Mouse (Mus musculus) heart, embryonic 12.5 days (tissue): ENCODE data around the gene Rnf157. TPM values are rescaled to one million over a fixed set of nuclear protein-coding genes. Genes with fewer than 3 reads are reported as not detected.
A peak's percentile ranks its signal among the peaks of the same experiment; 100 is the strongest.

Experiments
- ATAC-seq: fragments of 200-750 bp; cut with Nextera tagmentation; 2 replicates; pipeline ENCODE4 v1.8.0; 2017; ENCODE audit warnings: moderate TSS enrichment, moderate library complexity; ENCODE audit not compliant: insufficient number of reproducible peaks, low FRiP score
- H3K27ac ChIP-seq: fragments of 300-500 bp; sonication (generic); 2 replicates; pipeline ENCODE4 v1.5.1; 2016; ENCODE audit warnings: mild to moderate bottlenecking, moderate library complexity; ENCODE audit not compliant: poor library complexity, severe bottlenecking
- H3K27me3 ChIP-seq: fragments of 300-500 bp; sonication (generic); replicated peaks from 2 replicates; pipeline ENCODE4 v1.6.1; 2016; ENCODE audit warnings: mild to moderate bottlenecking, moderate library complexity
- H3K36me3 ChIP-seq: fragments of 300-500 bp; sonication (generic); 2 replicates; pipeline ENCODE4 v1.6.1; 2016; ENCODE audit warnings: mild to moderate bottlenecking, moderate library complexity
- H3K4me1 ChIP-seq: fragments of 300-500 bp; sonication (generic); replicated peaks from 2 replicates; pipeline ENCODE4 v1.6.1; 2016; ENCODE audit warnings: mild to moderate bottlenecking
- H3K4me2 ChIP-seq: fragments of 300-500 bp; sonication (generic); 2 replicates; pipeline ENCODE4 v1.6.1; 2016; ENCODE audit warnings: mild to moderate bottlenecking, moderate library complexity
- H3K4me3 ChIP-seq: fragments of 300-500 bp; sonication (generic); 2 replicates; pipeline ENCODE4 v1.5.1; 2016; ENCODE audit warnings: mild to moderate bottlenecking
- H3K9ac ChIP-seq: fragments of 300-500 bp; sonication (generic); 2 replicates; pipeline ENCODE4 v1.6.1; 2016; ENCODE audit warnings: mild to moderate bottlenecking, moderate library complexity
- H3K9me3 ChIP-seq: fragments of 300-500 bp; sonication (generic); replicated peaks from 2 replicates; pipeline ENCODE4 v1.6.1; 2016; ENCODE audit warnings: mild to moderate bottlenecking, moderate library complexity
- WGBS: fragments of 180-500 bp; shearing (Covaris S2); methylation state at CpG from one replicate; pipeline ENCODE4 v1.1.7; 2016; 5-methylcytosine and 5-hydroxymethylcytosine counted together
- polyA plus RNA-seq: library from polyadenylated mRNA; unstranded; fragments of >200 nt; fragmentation: Nextera tagmentation; extraction: Ambion mirVana; gene quantifications from 2 replicates; pipeline ENCODE4 v1.2.1, GENCODE M21; 2016

The Rnf157 gene
- polyA plus RNA-seq, 1 experiment from 2014 or later: 11.0 TPM

DNA sequence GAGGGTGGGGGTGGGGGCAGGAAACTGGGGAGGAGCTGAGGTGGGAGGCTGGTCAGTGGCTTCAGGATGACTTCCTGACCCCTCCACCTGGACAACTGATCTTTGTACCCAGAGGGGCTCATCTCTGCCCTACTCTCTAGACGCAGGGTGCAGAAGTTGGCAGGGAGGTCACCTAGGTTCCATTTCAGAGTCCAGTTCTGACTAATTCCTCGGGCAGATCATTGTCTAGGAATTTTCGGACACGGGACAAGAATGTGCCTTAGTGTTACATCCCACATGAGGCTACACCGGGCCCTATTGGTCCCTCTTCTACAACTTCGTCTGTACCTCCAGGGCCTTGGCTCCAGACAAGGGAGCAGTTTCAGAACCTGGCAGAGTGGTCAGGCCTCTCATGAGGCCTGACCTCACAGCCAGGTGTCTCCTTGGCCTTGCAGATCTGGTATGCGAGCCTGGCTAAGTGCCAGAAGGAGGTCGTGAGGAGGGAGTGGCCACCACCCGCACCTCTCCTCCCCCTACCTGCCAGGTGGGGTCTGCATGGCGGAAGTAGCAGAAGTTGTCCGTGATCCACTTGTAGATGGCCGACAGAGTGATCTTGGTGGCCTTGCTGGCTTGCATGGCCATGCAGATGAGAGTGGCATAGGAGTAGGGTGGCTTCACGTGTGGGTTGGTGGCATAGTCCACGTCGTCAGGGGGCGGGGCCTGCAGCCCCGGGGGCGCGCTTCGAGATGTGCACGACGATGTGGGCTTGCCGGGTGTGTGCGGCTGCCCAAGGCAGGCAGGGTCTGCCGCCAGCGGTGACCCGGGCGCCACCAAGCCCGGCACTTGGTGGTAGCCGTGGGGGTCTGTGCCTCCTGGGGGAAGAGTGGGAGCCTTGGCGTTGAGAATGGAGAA is 79.1 kb downstream of the Rnf157 start:
- Histone ChIP-seq H3K36me3 (no peaks in the 10 kb centered on the region), H3K9me3 (no peaks in the 10 kb centered on the region), H3K27ac (no peak overlapping the region), H3K27me3 (peaks cover 59% of the 10 kb centered on the region), H3K4me1 (peaks cover 45% of the 10 kb centered on the region), H3K4me2 (peak overlapping the region; percentile 99), H3K9ac (peak overlapping the region; percentile 8; the same call in 1 of the 2 replicates), H3K4me3 (peak overlapping the region; percentile 69)
- no peak for ATAC-seq
- WGBS: 22% methylated on average over 31 of the region's 31 CpGs

DNA sequence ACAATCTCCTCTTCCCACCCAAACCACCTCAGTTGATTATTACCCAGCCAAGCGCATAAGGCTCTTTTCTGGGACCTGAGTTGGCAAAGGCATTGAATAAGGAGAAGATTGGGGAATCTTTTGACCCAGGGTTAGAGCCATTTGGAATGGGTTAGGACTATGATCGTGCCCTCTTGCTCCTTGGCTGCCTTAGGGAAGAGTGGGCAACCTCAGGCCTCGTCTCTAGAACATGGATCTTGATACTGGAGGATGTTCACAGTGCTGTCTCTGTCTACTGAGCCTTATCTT is 79.9 kb downstream of the Rnf157 start:
- H3K4me1 ChIP-seq: peaks cover 45% of the 10 kb centered on the region

DNA sequence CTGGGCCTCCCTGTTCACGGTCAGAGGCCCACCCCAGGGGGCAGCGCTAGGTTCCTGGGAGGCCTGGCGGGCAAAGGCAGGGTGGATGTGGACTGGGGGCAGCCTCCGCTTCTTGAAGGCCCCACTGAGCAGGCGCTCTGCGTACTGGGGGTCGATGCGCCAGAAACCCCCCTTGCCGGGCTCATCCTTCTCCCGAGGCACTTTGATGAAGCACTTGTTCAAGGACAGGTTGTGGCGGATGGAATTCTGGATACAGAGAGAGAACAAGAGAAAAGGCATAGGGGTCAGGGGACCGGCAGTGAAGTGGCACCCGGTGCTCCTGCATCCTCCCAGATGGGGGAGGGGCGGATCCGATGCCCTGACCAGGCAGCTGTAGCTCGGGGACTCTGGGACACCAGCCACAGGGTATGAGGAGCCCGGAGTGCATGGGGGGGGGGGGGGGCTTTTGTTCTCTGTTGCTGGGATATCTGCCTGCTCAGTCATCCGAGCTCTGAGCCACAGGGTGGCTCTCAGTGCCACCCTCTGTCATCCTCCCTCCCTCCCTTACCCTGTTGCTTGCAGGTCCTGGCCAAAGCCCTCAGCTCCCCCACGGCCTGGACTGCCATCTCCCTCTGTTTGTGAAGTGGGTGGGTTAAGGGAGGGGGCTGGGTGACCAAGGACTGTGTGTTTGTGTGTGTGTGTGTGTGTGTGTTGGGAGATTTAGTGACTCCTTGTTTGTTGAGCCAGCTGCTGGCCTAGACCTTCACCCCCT is 80.4 kb downstream of the Rnf157 start:
- Histone ChIP-seq H3K36me3 (no peaks in the 10 kb centered on the region), H3K4me2 (no peak overlapping the region), H3K4me3 (no peak overlapping the region), H3K9ac (no peak overlapping the region), H3K27ac (no peak overlapping the region), H3K27me3 (peaks cover 51% of the 10 kb centered on the region), H3K4me1 (peaks cover 45% of the 10 kb centered on the region), H3K9me3 (no peaks in the 10 kb centered on the region)
- WGBS: 50% methylated on average over 18 of the region's 19 CpGs
- no peak for ATAC-seq

More for the DNA sequence above, 79.9 kb downstream of the Rnf157 start:
- no peak overlapping the region for H3K27ac ChIP-seq
- no peak overlapping the region for H3K9ac ChIP-seq
- peaks cover 57% of the 10 kb centered on the region for H3K27me3 ChIP-seq
- H3K9me3 ChIP-seq: no peaks in the 10 kb centered on the region
- H3K36me3 ChIP-seq: no peaks in the 10 kb centered on the region
- no peak overlapping the region for H3K4me2 ChIP-seq
- ATAC-seq: no peak
- H3K4me3 ChIP-seq: no peak overlapping the region
- 85% methylated on average over 3 of the region's 3 CpGs for WGBS

DNA sequence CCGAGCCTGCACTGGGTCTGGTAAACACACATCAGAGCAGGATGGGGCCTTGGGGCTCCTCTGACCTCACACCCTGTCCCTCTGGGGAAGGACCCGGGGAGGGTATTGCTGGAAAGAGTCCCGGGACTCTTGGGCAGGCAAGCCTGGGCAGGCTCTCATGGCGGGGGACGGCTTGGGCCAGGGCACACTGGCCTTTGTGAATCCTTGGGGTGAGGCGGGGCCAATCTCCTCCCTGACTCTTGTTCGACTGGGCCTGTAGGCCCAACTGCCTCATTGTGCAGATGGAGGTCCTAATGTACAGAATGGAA is 82.7 kb downstream of the Rnf157 start:
- Histone ChIP-seq H3K27me3 (peaks cover 39% of the 10 kb centered on the region), H3K9me3 (no peaks in the 10 kb centered on the region), H3K36me3 (no peaks in the 10 kb centered on the region), H3K4me2 (no peak overlapping the region), H3K9ac (no peak overlapping the region), H3K4me3 (no peak overlapping the region), H3K27ac (no peak overlapping the region), H3K4me1 (peaks cover 32% of the 10 kb centered on the region)
- ATAC-seq: no peak
- 63% methylated on average over 7 of the region's 7 CpGs for WGBS

DNA sequence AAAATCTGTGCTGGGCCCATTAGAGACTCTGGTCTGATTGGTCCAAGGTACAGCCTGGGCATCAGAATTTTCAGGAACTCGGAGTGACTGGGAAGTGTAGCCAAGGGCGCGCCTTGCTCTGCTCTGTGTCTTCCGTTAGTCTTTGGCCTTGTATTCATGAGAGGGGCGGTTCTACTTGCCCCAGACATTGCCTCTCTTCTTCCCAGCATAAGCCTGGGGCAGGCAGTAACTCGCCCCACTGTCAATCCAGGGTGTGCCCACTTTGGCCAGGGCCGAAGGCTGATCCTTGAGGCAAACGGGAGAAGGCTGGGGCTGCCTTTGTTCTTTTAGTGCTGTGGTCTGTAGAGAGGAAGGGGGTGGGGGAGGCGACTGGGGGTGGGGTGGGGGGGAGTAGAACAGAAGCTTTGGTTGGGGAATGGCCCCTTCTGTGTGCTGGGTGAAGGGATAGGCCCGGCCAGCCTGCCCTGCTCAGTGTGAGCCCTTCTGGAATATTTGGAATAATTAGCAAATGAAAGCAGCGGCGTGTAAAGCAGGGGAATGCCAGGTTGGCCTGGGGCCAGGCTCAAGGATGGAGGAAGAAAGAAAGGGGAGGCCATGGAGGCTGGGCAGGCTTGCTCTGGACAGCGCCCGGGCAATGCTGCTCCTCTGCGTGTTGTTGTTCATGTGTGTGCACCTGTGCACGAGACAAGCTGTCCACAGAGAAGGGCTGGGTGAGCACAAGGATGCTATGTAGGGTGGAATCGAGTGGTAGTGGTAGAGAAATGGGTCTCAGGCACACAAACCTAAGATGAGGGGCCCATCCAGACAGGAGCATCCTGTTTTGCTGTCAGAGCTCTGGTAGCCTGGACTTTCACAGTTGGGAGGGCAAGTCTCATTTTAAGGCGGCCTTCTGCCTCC is 83.3 kb downstream of the Rnf157 start:
- WGBS: 55% methylated on average over 18 of the region's 18 CpGs
- peaks cover 33% of the 10 kb centered on the region for H3K27me3 ChIP-seq
- no peak overlapping the region for H3K4me3 ChIP-seq
- H3K36me3 ChIP-seq: no peaks in the 10 kb centered on the region
- ATAC-seq: no peak
- no peak overlapping the region for H3K27ac ChIP-seq
- H3K9me3 ChIP-seq: no peaks in the 10 kb centered on the region
- no peak overlapping the region for H3K9ac ChIP-seq
- 0 out of 2 replicates have a peak overlapping the region, but pooled peaks have one; percentile 5 for H3K4me2 ChIP-seq
- peaks cover 26% of the 10 kb centered on the region for H3K4me1 ChIP-seq

DNA sequence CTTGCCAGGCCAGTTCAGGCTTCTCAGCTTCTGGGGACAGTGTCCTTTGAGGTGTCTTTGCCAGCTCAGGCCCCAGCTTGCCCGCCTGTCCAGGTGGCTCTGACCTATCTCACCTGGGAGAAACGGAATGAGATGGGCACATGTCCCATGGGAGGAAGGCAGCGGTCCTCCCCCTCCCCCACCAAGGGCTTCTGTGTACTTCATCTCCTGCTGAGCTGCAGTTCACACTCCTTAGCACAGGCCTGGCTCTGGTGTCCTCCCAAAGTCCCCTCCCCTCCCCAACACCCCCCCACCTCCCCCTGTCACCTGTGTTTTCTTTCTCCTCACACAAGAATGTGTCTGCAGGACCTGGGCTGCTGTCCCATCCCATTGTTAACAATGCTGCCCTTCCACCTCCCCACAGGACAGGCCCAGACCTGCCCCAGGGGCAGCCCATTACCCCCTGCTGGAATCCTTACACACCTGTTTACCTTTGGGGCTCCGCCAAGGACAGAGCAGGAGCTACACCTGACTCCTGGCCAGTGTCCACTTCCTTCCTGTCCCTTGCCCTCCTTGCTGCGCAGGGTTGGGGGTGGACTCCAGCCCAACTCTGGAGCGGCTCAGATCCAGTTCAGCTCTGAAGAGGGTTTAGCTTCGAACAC is 85.7 kb downstream of the Rnf157 start:
- Histone ChIP-seq H3K4me2 (no peak overlapping the region), H3K9ac (no peak overlapping the region), H3K27me3 (peaks cover 8% of the 10 kb centered on the region), H3K4me3 (no peak overlapping the region), H3K9me3 (no peaks in the 10 kb centered on the region), H3K4me1 (peaks cover 14% of the 10 kb centered on the region), H3K36me3 (no peaks in the 10 kb centered on the region), H3K27ac (no peak overlapping the region)
- no peak; the same call in 1 of the 2 replicates for ATAC-seq
- 69% methylated on average over 7 of the region's 7 CpGs for WGBS

DNA sequence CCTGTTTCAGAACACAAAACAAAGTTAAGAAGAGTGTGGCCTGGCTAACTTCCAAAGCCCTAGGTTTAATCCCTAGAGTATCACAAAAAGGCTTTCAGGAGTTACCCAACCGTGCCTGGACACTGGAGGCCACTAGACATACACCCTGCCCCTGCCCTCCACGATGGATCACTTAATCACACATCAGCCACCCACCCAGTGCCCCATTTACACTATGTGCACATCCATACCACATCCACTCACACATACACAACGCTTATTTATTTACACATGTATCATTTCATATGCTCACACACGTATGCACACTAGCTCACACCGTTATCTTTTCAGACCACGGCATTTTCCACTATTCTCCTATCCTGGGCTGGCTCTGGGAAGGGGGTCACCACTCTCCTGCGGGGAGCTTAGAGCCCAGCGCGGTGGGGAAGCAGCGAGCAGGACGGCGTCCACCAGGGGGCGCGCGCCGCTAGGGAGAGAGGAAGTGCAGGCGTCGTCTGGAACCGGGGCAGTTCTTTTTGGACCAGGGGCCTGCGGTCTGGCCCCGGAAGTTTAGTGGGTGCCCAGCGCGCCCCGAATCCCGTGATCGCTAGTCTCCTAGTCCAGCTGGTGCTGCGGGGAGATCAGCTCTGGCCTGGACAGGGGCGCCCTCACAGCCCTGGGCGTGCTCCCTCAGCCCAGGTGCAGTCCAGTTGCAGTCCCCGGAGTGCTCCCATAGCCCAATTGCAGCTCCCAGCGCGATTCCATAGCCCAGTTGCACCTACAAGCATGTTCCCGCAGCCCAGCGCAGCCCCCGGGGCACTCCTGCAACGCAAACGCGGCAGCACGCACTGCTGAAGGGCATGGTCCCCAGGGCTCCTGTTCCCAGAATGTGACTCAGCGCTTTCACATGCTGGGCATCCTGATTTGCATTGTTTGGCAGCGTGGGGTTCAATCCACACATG is 93.8 kb downstream of the Rnf157 start:
- WGBS: 2% methylated on average over 41 of the region's 41 CpGs
- no peaks in the 10 kb centered on the region for H3K36me3 ChIP-seq
- H3K4me1 ChIP-seq: 0 out of 2 replicates have a peak, but pooled peaks cover 4% of the 10 kb centered on the region
- H3K4me2 ChIP-seq: peak overlapping the region; percentile 97
- H3K9me3 ChIP-seq: no peaks in the 10 kb centered on the region
- peak overlapping the region; percentile 78 for H3K9ac ChIP-seq
- peaks cover 20% of the 10 kb centered on the region; the same call in 1 of the 2 replicates for H3K27me3 ChIP-seq
- H3K27ac ChIP-seq: no peak overlapping the region
- H3K4me3 ChIP-seq: peak overlapping the region; percentile 51
- ATAC-seq: peak; percentile 78

DNA sequence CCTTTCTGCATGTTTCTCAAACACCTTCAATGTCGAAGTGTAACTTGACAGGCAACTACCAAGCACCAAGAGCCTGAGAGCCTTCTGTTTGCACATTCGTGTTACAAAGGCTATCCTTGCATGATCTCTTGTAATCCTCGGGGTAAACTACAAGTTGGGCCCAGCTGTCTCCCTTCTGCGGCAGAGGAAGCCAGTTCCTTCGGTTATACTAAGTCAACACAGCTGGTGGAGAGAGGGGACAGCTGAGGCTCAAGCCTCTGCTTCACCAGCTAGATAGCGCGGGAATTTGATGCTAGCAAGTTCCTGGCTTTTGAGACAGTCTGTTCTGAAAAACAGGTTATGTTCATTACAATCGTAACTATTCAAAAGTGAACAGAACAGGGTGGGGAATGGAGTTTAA is 100.5 kb downstream of the Rnf157 start:
- H3K4me3 ChIP-seq: no peak overlapping the region

DNA sequence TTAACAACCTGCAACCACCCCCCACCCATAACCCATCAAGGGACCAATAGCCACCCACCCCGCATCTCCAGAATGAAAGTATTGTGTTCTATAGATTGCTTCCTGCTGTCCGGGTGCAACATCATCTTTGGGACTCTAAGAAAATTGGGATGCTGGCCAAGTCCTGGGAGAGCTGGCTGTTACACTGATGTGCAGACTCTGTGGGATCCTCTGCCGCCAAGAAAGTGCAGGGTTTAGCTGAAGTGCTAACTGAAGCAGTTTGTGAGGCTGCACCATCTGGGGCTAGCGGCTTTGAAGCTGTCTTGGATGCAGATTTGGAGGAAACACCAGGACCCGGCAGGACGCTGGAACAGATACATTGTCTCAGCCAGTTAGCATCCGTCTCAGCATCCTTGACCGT is 101.7 kb downstream of the Rnf157 start:
- no peaks in the 10 kb centered on the region for H3K9me3 ChIP-seq
- H3K36me3 ChIP-seq: no peaks in the 10 kb centered on the region
- peaks cover under 1% of the 10 kb centered on the region; the same call in 1 of the 2 replicates for H3K4me1 ChIP-seq
- H3K9ac ChIP-seq: no peak overlapping the region
- no peak overlapping the region for H3K4me2 ChIP-seq
- no peak for ATAC-seq
- WGBS: 41% methylated on average over 8 of the region's 8 CpGs
- no peak overlapping the region for H3K4me3 ChIP-seq
- H3K27me3 ChIP-seq: peaks cover 15% of the 10 kb centered on the region; the same call in 1 of the 2 replicates
- no peak overlapping the region for H3K27ac ChIP-seq

More for the DNA sequence above, 100.5 kb downstream of the Rnf157 start:
- 53% methylated on average over 8 of the region's 8 CpGs for WGBS
- Histone ChIP-seq H3K4me1 (no peaks in the 10 kb centered on the region), H3K36me3 (no peaks in the 10 kb centered on the region), H3K4me2 (no peak overlapping the region), H3K9ac (no peak overlapping the region), H3K27me3 (peaks cover 15% of the 10 kb centered on the region; the same call in 1 of the 2 replicates), H3K9me3 (no peaks in the 10 kb centered on the region), H3K27ac (no peak overlapping the region)
- no peak for ATAC-seq

DNA sequence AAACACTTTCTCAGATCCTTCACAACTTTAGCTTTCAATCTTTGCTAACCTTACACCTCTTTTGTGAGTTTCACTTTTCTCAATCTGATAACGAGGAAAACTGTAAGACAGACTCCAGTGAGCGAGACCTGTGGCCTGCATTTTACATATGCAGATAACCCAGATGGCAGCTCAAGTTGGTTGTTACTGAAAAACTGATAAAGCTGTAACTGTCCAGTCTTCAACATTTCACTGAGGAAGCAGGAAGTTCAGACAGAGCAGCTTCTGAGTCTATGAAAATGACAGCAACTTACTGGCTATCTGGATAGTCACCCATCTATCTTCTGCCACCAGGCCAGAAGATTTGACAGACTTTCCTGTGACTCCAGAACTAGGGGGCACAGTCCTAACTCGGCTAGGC is 103.2 kb downstream of the Rnf157 start:
- H3K4me1 ChIP-seq: peaks cover 6% of the 10 kb centered on the region
- no peak for ATAC-seq
- no peak overlapping the region for H3K27ac ChIP-seq
- H3K27me3 ChIP-seq: peaks cover 7% of the 10 kb centered on the region; the same call in 1 of the 2 replicates
- peaks cover 7% of the 10 kb centered on the region for H3K36me3 ChIP-seq
- H3K9ac ChIP-seq: no peak overlapping the region
- H3K4me3 ChIP-seq: no peak overlapping the region
- no peaks in the 10 kb centered on the region; the same call in 1 of the 2 replicates for H3K9me3 ChIP-seq
- H3K4me2 ChIP-seq: no peak overlapping the region
- 64% methylated on average over 3 of the region's 3 CpGs for WGBS
